Mouse (Mus musculus) testis, adult 2 months (tissue): ENCODE data around the gene Spata31d1d.
"Not testable (repeated sequence)": the region's sequence is repeated elsewhere in the genome, so short reads cannot be mapped to it uniquely, and the experiment has no call there.

Experiments used
- CTCF ChIP-seq: fragments of 200-500 bp; IDR thresholded peaks from 2 replicates; pipeline ENCODE4 v1.5.1; 2012; ENCODE audit warnings: low read depth, mild to moderate bottlenecking, inconsistent platforms, low read length, moderate library complexity; ENCODE audit not compliant: control insufficient read depth, insufficient read depth, insufficient replicate concordance
- POLR2A ChIP-seq: fragments of 200-500 bp; IDR thresholded peaks from 2 replicates; pipeline ENCODE4 v1.6.1; 2012; ENCODE audit warnings: low read depth, mild to moderate bottlenecking, inconsistent platforms, low read length, moderate library complexity; ENCODE audit not compliant: control insufficient read depth

DNA sequence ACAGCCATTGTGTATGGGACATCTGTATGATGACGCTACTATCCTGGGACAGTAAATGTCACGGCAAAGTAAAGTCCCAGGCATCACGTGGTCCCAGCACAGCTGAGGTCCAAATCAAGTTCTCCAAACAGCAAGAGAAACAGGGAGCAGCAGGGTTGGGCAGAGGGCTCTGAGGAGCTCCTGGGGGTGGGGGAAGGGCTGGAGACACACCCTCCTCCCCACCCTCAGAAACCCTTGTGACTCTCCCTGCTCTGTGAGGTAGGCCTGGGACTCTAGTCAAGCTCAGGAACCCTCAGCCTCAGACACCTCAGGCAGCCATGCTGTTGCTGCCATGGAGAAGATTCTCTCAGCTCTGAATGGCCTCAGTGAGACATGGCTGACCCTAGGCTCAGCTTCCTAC is 19.6 kb downstream of the Spata31d1d start, which contains the start of gene Spata31d1b:
- not testable (repeated sequence) for TF ChIP-seq CTCF, POLR2A
